Mouse (Mus musculus) T-helper 1 cell (primary cell): ENCODE measurements around the gene Stim2.

Experiments used
- in situ Hi-C: fragments of 300-600 bp; cut with MboI, MseI; formaldehyde crosslinking; loops from one replicate; pipeline ENCODE4 v1.15.1; 2025; ENCODE audit warnings: high pct_unique_total_duplicates

The Stim2 gene

GRCm38 (mm10) chr5:53998146-53998742, at the start of gene Stim2:
TSS of gene Stim2 (plus strand) at chr5:53998499.
- in situ Hi-C loops: loop anchor here (10.0 kb wide), 1 partner anchor 107 kb away; no protein-coding TSS in a partner anchor

- in situ Hi-C loops: loop anchor here (5.0 kb wide), 1 partner anchor 86 kb away; no protein-coding TSS in a partner anchor
Observed at GRCm38 (mm10) chr5:53948606-53949266, 49.6 kb upstream of the Stim2 start.

GRCm38 (mm10) chr5:53950189-53950588, 48.1 kb upstream of the Stim2 start:
- in situ Hi-C loops: no loop called here

GRCm38 (mm10) chr5:53953216-53953615, 45.1 kb upstream of the Stim2 start:
- in situ Hi-C loops: no loop called here

- in situ Hi-C loops: no loop called here
Observed at GRCm38 (mm10) chr5:53953797-53954196, 44.5 kb upstream of the Stim2 start.

GRCm38 (mm10) chr5:53955966-53956365, 42.3 kb upstream of the Stim2 start:
- in situ Hi-C loops: no loop called here

GRCm38 (mm10) chr5:53956396-53957314, 41.6 kb upstream of the Stim2 start:
- in situ Hi-C loops: no loop called here

GRCm38 (mm10) chr5:53957348-53957747, 41.0 kb upstream of the Stim2 start:
- in situ Hi-C loops: no loop called here

GRCm38 (mm10) chr5:53961229-53961628, 37.1 kb upstream of the Stim2 start:
- in situ Hi-C loops: no loop called here

- in situ Hi-C loops: no loop called here
Observed at GRCm38 (mm10) chr5:53961830-53962515, 36.3 kb upstream of the Stim2 start.

GRCm38 (mm10) chr5:53965656-53966055, 32.6 kb upstream of the Stim2 start:
- in situ Hi-C loops: no loop called here

GRCm38 (mm10) chr5:53967560-53967959, 30.7 kb upstream of the Stim2 start:
- in situ Hi-C loops: no loop called here

- in situ Hi-C loops: no loop called here
Observed at GRCm38 (mm10) chr5:53970178-53970577, 28.1 kb upstream of the Stim2 start.

GRCm38 (mm10) chr5:53971201-53971600, 27.1 kb upstream of the Stim2 start:
- in situ Hi-C loops: no loop called here

- in situ Hi-C loops: no loop called here
Observed at GRCm38 (mm10) chr5:53972905-53973304, 25.4 kb upstream of the Stim2 start.

GRCm38 (mm10) chr5:53976497-53976896, 21.8 kb upstream of the Stim2 start:
- in situ Hi-C loops: no loop called here

GRCm38 (mm10) chr5:53977060-53977459, 21.2 kb upstream of the Stim2 start:
- in situ Hi-C loops: no loop called here

- in situ Hi-C loops: no loop called here
Observed at GRCm38 (mm10) chr5:53983358-53983757, 14.9 kb upstream of the Stim2 start.

GRCm38 (mm10) chr5:53985632-53986031, 12.7 kb upstream of the Stim2 start:
- in situ Hi-C loops: no loop called here

GRCm38 (mm10) chr5:53987496-53987895, 10.8 kb upstream of the Stim2 start:
- in situ Hi-C loops: no loop called here

GRCm38 (mm10) chr5:53988053-53988452, 10.2 kb upstream of the Stim2 start:
- in situ Hi-C loops: no loop called here

GRCm38 (mm10) chr5:53992616-53993015, 5.7 kb upstream of the Stim2 start:
- in situ Hi-C loops: loop anchor here (10.0 kb wide), 1 partner anchor 112 kb away; no protein-coding TSS in a partner anchor
